Mouse (Mus musculus) embryonic stem cell, embryonic (primary cell): Measurements from ENCODE around the gene Dyx1c1.

Experiments
- CTCF ChIA-PET, 4 experiments: fragments of 300-600 bp in 2 of 4; fragments of 350-600 bp in 2 of 4; sonication (Branson Sonifier 250); formaldehyde crosslinking; loops; one replicate each; lab custom pipeline; 2022; ENCODE audit warnings: inconsistent platforms in 2 of 4; lab: Charles Lee
- POLR2A ChIA-PET, 4 experiments: fragments of 300-600 bp in 2 of 4; fragments of 350-600 bp in 2 of 4; sonication (Branson Sonifier 250); formaldehyde crosslinking; loops; one replicate each; lab custom pipeline; 2022; ENCODE audit warnings: antibody characterized with exemption in 4 of 4, inconsistent platforms in 1 of 4; lab: Charles Lee

The Dyx1c1 gene

GRCm38 (mm10) chr9:72955546-72955945, 3.0 kb upstream of the Dyx1c1 start:
- CTCF ChIA-PET = interaction anchor here (0.5 to 4.2 kb wide), 66 partner anchors 8 to 1309 kb away, joined by 3 to 45 read pairs (median 4); partner anchors contain the start of genes Ccpg1 (in 1 of the 4), Ccpg1os (in 1 of the 4), Prtg (in 1 of the 4) and Rab27a (in 1 of the 4)
- POLR2A ChIA-PET = interaction anchor here in 3 of 4 experiments (0.7 to 1.9 kb wide), 16 partner anchors 8 to 507 kb away, joined by 3 to 8 read pairs (median 3); partner anchors contain the start of genes Ccpg1 (in 1 of the 3), Ccpg1os (in 1 of the 3) and Nedd4 (in 1 of the 3)

GRCm38 (mm10) chr9:72961346-72961745, 2.8 kb downstream of the Dyx1c1 start:
- ChIA-PET CTCF (interaction anchor here in 2 of 4 experiments (0.7 to 1.3 kb wide), 2 partner anchors 123 to 273 kb away, joined by 3 to 7 read pairs; no protein-coding TSS in a partner anchor), POLR2A (interaction anchor here in 2 of 4 experiments (1.1 to 1.7 kb wide), 6 partner anchors 24 to 430 kb away, joined by 3 to 5 read pairs (median 4); partner anchors contain the start of genes Ccpg1 (in 1 of the 2) and Ccpg1os (in 1 of the 2))

GRCm38 (mm10) chr9:72961959-72962358, 3.4 kb downstream of the Dyx1c1 start:
- CTCF ChIA-PET = interaction anchor here in 2 of 4 experiments (0.6 to 1.3 kb wide), 2 partner anchors 82 to 123 kb away, joined by 3 to 8 read pairs; no protein-coding TSS in a partner anchor
- POLR2A ChIA-PET = interaction anchor here in 3 of 4 experiments (0.6 to 1.7 kb wide), 7 partner anchors 12 to 315 kb away, joined by 3 to 5 read pairs (median 4); partner anchors contain the start of genes Ccpg1 (in 1 of the 3) and Ccpg1os (in 1 of the 3)

- ChIA-PET CTCF (interaction anchor here (0.5 to 2.5 kb wide), 24 partner anchors 10 to 194 kb away, joined by 3 to 17 read pairs (median 4); partner anchors contain the start of genes Dyx1c1 (in 3 of the 4), Gm44503 (in 3 of the 4), Ccpg1 (in 1 of the 4) and Ccpg1os (in 1 of the 4)), POLR2A (interaction anchor here in 3 of 4 experiments (0.6 to 1.7 kb wide), 12 partner anchors 11 to 200 kb away, joined by 3 to 5 read pairs (median 3); partner anchors contain the start of gene Rab27a (in 1 of the 3))
Observed at GRCm38 (mm10) chr9:72968349-72969061, 9.9 kb downstream of the Dyx1c1 start.

GRCm38 (mm10) chr9:72969874-72970273, 11.3 kb downstream of the Dyx1c1 start:
- POLR2A ChIA-PET = interaction anchor here in 1 of 4 experiments (1.6 kb wide), 1 partner anchor 14 kb away, joined by 3 read pairs; no protein-coding TSS in a partner anchor
- CTCF ChIA-PET = interaction anchor here in 2 of 4 experiments (1.3 to 1.7 kb wide), 2 partner anchors 27 to 122 kb away, joined by 3 to 4 read pairs; no protein-coding TSS in a partner anchor

- ChIA-PET POLR2A (interaction anchor here in 2 of 4 experiments (0.9 kb wide), 2 partner anchors 12 to 13 kb away, joined by 4 to 5 read pairs; partner anchors contain the start of genes Ccpg1 (in 1 of the 2) and Ccpg1os (in 1 of the 2)), CTCF (interaction anchor here in 1 of 4 experiments (0.6 to 1.9 kb wide), 3 partner anchors 28 to 207 kb away, joined by 3 to 5 read pairs (median 5); no protein-coding TSS in a partner anchor)
Observed at GRCm38 (mm10) chr9:72972435-72972834, 13.8 kb downstream of the Dyx1c1 start.

- ChIA-PET POLR2A (interaction anchor here in 1 of 4 experiments (1.5 to 1.7 kb wide), 2 partner anchors 15 to 23 kb away, joined by 4 to 7 read pairs; partner anchors contain the start of genes Dyx1c1 and Gm44503), CTCF (interaction anchor here in 1 of 4 experiments (0.8 to 1.9 kb wide), 2 partner anchors 28 to 119 kb away, joined by 4 to 5 read pairs; no protein-coding TSS in a partner anchor)
Observed at GRCm38 (mm10) chr9:72972984-72973383, 14.4 kb downstream of the Dyx1c1 start.

GRCm38 (mm10) chr9:72974734-72975133, 16.1 kb downstream of the Dyx1c1 start:
- POLR2A ChIA-PET = interaction anchor here in 2 of 4 experiments (0.6 to 1.7 kb wide), 4 partner anchors 10 to 64 kb away, joined by 3 to 4 read pairs (median 4); partner anchors contain the start of genes Ccpg1 (in 1 of the 2), Ccpg1os (in 1 of the 2), Dyx1c1 (in 1 of the 2) and Gm44503 (in 1 of the 2)

GRCm38 (mm10) chr9:72975242-72975641, 16.7 kb downstream of the Dyx1c1 start:
- POLR2A ChIA-PET = interaction anchor here in 1 of 4 experiments (1.4 kb wide), 1 partner anchor 63 kb away, joined by 3 read pairs; no protein-coding TSS in a partner anchor
- CTCF ChIA-PET = interaction anchor here in 3 of 4 experiments (1.0 to 1.2 kb wide), 3 partner anchors 62 to 117 kb away, joined by 3 to 6 read pairs (median 3); no protein-coding TSS in a partner anchor

More at GRCm38 (mm10) chr9:72974734-72975133, 16.1 kb downstream of the Dyx1c1 start:
- CTCF ChIA-PET = interaction anchor here (0.6 to 1.2 kb wide), 5 partner anchors 13 to 117 kb away, joined by 3 to 6 read pairs (median 3); no protein-coding TSS in a partner anchor

- ChIA-PET CTCF (no interaction called here), POLR2A (interaction anchor here in 2 of 4 experiments (0.6 to 0.7 kb wide), 2 partner anchors 118 to 203 kb away, joined by 3 to 5 read pairs; no protein-coding TSS in a partner anchor)
Observed at GRCm38 (mm10) chr9:72983066-72983465, 24.5 kb downstream of the Dyx1c1 start.

GRCm38 (mm10) chr9:72985250-72986220, 26.9 kb downstream of the Dyx1c1 start, which contains the start of the genes Ccpg1os and Ccpg1:
TSS of gene Ccpg1os (minus strand) at chr9:72985382.
TSS of gene Ccpg1 (plus strand) at chr9:72985429.
- CTCF ChIA-PET = interaction anchor here in 3 of 4 experiments (0.5 to 2.5 kb wide), 10 partner anchors 10 to 59 kb away, joined by 3 to 14 read pairs (median 3); partner anchors contain the start of gene Rab27a (in 1 of the 3)
- POLR2A ChIA-PET = interaction anchor here in 3 of 4 experiments (0.5 to 3.2 kb wide), 29 partner anchors 9 to 346 kb away, joined by 3 to 46 read pairs (median 4); partner anchors contain the start of genes Rsl24d1 (in 2 of the 3), Gm20509 (in 1 of the 3), Khdc3 (in 1 of the 3) and Rab27a (in 1 of the 3)

- ChIA-PET POLR2A (interaction anchor here in 2 of 4 experiments (1.1 to 1.6 kb wide), 5 partner anchors 8 to 79 kb away, joined by 3 to 13 read pairs (median 3); no protein-coding TSS in a partner anchor), CTCF (interaction anchor here in 2 of 4 experiments (0.6 to 1.5 kb wide), 2 partner anchors 13 to 104 kb away, joined by 3 read pairs; no protein-coding TSS in a partner anchor)
Observed at GRCm38 (mm10) chr9:72987703-72988102, 29.1 kb downstream of the Dyx1c1 start.

GRCm38 (mm10) chr9:72988706-72989105, 30.1 kb downstream of the Dyx1c1 start:
- CTCF ChIA-PET = interaction anchor here in 1 of 4 experiments (1.5 kb wide), 1 partner anchor 103 kb away, joined by 3 read pairs; no protein-coding TSS in a partner anchor
- POLR2A ChIA-PET = interaction anchor here in 2 of 4 experiments (0.6 to 1.6 kb wide), 5 partner anchors 7 to 124 kb away, joined by 3 to 10 read pairs (median 3); partner anchors contain the start of gene Rsl24d1 (in 1 of the 2)

GRCm38 (mm10) chr9:72991420-72991819, 32.8 kb downstream of the Dyx1c1 start:
- CTCF ChIA-PET = interaction anchor here in 1 of 4 experiments (0.6 kb wide), 1 partner anchor 103 kb away, joined by 5 read pairs; no protein-coding TSS in a partner anchor
- POLR2A ChIA-PET = no interaction called here

- CTCF ChIA-PET = interaction anchor here in 1 of 4 experiments (1.0 kb wide), 1 partner anchor 37 kb away, joined by 4 read pairs; no protein-coding TSS in a partner anchor
- POLR2A ChIA-PET = interaction anchor here in 3 of 4 experiments (0.6 to 4.8 kb wide), 5 partner anchors 7 to 40 kb away, joined by 3 to 46 read pairs (median 4); partner anchors contain the start of genes Ccpg1 (in 2 of the 3) and Ccpg1os (in 2 of the 3)
Observed at GRCm38 (mm10) chr9:72992576-72992975, 34.0 kb downstream of the Dyx1c1 start.
